Mouse (Mus musculus): ENCODE measurements around the gene Ssr4.
A peak's percentile ranks its signal among the peaks of the same experiment; 100 is the strongest.

The Ssr4 gene

GRCm38 (mm10) chrX:73805814-73806213 is 19.0 kb downstream of the Ssr4 start:
- no peak for DNase-seq (ENCODE audit: low spot score in 2 of 2)

GRCm38 (mm10) chrX:73815072-73815471 is 28.2 kb downstream of the Ssr4 start:
- DNase-seq (ENCODE audit: low spot score in 2 of 2): no peak

- no peak for DNase-seq (ENCODE audit: low spot score in 2 of 2)
Measured at GRCm38 (mm10) chrX:73816596-73817314, 29.9 kb downstream of the Ssr4 start.

GRCm38 (mm10) chrX:73823747-73824146 is 36.9 kb downstream of the Ssr4 start:
- DNase-seq (ENCODE audit: low spot score in 2 of 2): no peak

GRCm38 (mm10) chrX:73824185-73825151 is 37.6 kb downstream of the Ssr4 start, which contains the start of gene Pdzd4:
Gene Pdzd4, minus strand, starts transcription at chrX:73824969.
- peak in 1 of 2 experiments; percentile 9 for DNase-seq (ENCODE audit: low spot score in 2 of 2)

- DNase-seq (ENCODE audit: low spot score in 2 of 2): no peak
Measured at GRCm38 (mm10) chrX:73835731-73836130, 48.9 kb downstream of the Ssr4 start.

- DNase-seq (ENCODE audit: low spot score in 2 of 2): no peak
Measured at GRCm38 (mm10) chrX:73836691-73837090, 49.9 kb downstream of the Ssr4 start.
